Mouse (Mus musculus): Measurements from ENCODE around the gene Barhl1.

Barhl1 gene

GRCm38 (mm10) chr2:28911331-28912038 lies 5.0 kb downstream of the Barhl1 start:
- DNase-seq (ENCODE audit: low read depth): no peak

DNA sequence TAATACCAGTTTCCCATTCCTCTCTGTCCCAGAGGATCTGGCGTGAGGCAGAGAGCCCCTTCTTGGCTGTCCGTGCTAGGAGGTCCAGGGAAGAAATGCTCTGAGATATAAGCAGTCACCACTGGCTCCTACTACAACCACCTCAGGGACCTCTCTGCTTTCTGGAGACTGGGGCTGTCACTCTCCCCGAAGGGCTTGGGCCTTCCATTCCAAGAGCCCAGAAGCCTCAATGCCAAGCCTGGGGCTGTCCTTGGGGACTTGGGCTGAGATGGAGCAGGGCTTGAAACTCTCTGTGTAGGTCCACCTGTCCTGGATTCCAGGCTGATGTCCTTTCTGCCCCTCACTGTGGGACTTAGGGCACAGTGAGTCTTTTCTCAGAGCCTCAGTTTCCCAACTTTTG lies 5.6 kb downstream of the Barhl1 start:
- DNase-seq (ENCODE audit: low read depth): no peak

- no peak for DNase-seq (ENCODE audit: low read depth)
These were observed 6.4 kb downstream of the Barhl1 start for GRCm38 (mm10) chr2:28909818-28910710.

DNA sequence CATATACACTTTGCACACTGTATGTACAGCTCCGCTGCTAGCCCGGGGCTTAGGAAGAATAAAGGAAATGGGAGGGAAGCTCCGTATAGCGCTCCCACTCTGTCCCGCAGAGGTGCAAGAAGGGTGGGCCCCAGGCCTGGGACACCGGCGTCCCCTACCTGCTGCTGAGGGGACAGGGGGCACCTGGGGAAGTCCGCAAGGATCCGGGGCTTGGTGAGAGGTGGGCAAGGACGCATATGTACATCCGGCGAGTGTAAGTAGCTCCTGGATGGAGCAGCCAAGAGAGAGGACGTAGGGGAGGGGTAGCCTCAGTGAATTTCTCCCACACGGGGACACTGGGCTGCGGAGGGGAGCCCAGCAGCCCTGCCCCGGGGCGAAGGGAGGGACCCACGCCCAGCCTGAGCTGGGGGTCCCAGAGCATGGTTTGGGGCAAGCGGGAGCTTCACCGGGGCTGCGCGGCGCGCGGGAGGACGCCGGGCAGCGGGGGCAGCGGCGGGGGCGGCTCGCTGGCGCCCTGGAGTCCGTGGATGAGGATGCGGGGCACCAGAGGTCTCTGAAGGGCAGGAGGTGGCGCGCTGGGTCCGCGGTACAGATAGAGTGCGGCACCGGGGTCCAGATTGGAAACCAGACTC lies 7.2 kb downstream of the Barhl1 start:
- no peak for DNase-seq (ENCODE audit: low read depth)

GRCm38 (mm10) chr2:28908389-28909153 lies 7.9 kb downstream of the Barhl1 start:
- no peak for DNase-seq (ENCODE audit: low read depth)

GRCm38 (mm10) chr2:28907691-28908388 lies 8.6 kb downstream of the Barhl1 start:
- DNase-seq (ENCODE audit: low read depth): no peak

GRCm38 (mm10) chr2:28905561-28905960 lies 10.9 kb downstream of the Barhl1 start:
- DNase-seq (ENCODE audit: low read depth): no peak

GRCm38 (mm10) chr2:28904786-28905185 lies 11.7 kb downstream of the Barhl1 start:
- DNase-seq (ENCODE audit: low read depth): no peak

DNA sequence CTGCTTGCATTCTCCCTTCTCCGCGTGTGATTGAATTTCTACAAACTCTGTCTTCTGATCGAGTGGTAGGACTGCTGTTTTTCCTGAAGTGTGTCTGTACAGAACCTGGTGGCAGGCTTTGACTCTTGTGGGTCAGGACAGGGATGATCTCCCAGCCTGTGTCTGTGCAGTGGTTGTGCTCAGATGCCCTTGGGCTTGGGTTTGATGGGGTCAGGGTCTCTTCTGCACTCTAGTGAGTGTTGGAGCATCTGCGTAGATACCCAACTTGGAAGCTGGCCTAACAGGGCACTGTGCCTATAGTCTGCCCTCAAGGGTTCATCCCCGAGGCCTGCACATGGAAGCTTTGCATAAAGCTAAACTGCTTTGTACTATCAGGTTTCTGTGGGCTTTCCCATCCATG lies 12.6 kb downstream of the Barhl1 start:
- DNase-seq (ENCODE audit: low read depth): no peak

DNA sequence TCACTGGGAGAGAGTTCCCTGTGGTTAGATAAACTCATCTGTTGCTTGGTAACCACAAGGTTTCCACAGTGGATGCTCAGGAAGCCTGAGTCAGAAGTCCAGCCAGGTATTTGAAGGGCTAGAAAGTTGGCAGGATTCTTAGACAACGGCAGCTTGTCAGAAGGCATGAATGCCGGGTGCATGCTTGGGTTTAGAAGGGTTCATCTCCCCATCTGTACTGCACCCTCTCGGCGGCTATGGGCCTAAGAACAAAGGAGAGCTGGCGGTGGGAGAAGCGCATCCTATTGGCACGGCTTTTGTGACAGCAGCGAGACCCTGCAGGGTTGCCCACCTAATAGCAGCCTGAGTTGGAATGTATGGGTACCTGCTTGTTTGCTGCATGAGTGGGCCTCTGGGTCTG lies 14.2 kb downstream of the Barhl1 start:
- no peak for DNase-seq (ENCODE audit: low read depth)

GRCm38 (mm10) chr2:28897340-28897899 lies 19.0 kb downstream of the Barhl1 start:
- no peak for DNase-seq (ENCODE audit: low read depth)

DNA sequence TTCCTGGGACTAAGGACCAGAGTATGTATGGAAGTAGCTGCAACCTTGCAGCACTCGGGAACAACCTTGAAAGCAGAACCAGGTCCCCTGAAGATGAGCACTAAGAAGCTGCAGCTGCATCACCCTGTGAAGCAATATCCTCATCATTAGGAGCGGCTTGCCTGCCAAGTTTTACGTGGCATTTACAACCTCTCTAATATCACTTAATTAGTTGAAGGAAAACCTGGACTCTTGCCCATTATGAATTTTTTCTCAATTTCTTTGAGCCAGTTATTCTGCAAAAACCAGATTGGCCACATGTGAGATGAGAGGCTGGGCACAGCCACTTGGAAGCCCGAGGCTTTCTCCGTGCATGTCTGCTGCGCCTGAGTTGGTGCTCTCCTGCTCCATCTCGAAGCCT lies 20.6 kb downstream of the Barhl1 start:
- no peak for DNase-seq (ENCODE audit: low read depth)

DNA sequence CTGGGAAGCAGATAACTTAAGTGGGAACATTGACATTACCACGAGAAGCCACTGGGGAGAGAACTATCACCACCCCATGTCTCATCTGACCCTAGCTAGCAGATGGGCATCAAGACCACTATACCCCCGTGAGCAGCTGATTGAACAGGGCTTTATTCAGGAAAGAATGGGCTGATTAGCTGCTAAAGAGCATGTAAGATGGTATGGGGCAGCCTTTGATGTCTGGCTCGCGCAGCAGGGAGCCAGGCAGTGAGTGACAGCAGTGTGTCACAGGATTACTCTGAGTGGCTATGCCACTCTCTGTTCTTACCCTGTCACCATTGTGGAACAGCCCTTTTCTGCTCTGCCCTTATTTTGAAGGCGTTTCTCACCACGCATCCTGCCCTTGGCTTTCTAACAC lies 22.9 kb downstream of the Barhl1 start:
- DNase-seq (ENCODE audit: low read depth): no peak

- no peak for DNase-seq (ENCODE audit: low read depth)
These were observed 23.7 kb downstream of the Barhl1 start for GRCm38 (mm10) chr2:28892796-28893195.

DNA sequence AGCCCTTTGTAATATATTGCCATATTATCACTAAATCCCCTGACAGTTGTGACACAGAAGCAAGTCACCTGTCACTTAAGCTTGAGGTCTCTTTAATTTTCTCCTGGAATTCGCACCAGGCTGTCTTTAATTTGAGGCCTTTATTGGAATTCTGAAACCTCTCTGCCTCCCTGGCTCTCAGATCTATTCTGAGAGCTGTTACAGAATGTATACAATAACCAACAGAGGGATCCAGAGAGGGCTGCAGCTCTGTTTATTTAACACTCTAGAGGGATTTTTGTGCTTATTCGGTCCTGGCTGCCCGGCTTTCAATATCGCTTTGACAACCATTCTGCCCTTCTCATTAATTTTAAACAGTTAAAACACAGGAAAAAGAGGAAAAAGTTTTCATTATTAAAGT lies 31.6 kb downstream of the Barhl1 start:
- no peak for DNase-seq (ENCODE audit: low read depth)

GRCm38 (mm10) chr2:28882826-28883485 lies 33.5 kb downstream of the Barhl1 start:
- no peak for DNase-seq (ENCODE audit: low read depth)

DNA sequence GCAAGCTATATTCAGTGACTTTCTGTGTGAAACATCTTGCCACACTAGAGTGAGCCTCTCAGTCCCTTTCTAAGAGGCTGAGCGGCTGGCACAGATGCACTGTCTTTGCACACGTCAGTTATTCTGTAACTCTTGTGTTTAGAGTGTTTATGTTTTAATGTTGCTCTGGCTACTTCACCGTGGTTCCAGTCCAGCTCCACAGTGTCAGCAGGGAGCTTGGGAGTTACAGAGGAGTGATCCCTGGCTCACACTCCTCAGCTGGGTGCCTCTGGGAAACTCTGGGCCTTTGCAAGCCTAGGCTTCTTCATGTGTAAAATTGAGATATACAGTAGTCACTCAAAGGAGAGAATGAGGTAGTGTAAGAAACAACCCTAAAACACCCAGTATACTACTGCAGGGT lies 34.4 kb downstream of the Barhl1 start:
- no peak for DNase-seq (ENCODE audit: low read depth)

- DNase-seq (ENCODE audit: low read depth): no peak
These were observed 35.2 kb downstream of the Barhl1 start for GRCm38 (mm10) chr2:28881275-28881674.

DNA sequence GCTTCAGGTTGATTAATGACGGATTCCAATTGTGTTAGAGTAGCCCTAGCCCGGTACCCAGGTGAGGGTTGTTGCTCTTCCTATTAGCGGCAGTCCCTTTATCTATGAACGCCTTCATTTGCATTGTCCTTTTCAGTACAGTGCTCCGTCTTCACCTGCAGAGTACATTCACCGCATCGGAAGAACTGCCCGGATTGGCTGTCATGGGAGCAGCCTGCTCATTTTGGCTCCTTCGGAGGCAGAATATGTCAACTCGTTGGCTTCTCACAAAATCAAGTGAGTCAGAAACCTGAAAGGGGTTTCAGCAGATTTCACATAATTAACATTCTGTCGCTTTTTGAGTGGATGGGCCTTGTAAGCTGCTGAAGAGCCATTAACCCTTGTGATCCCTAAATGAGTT lies 40.9 kb downstream of the Barhl1 start:
- DNase-seq (ENCODE audit: low read depth): no peak

- no peak for DNase-seq (ENCODE audit: low read depth)
These were observed 49.0 kb downstream of the Barhl1 start for GRCm38 (mm10) chr2:28867495-28867894.

- DNase-seq (ENCODE audit: low read depth): no peak
These were observed 52.6 kb downstream of the Barhl1 start for GRCm38 (mm10) chr2:28863857-28864256.
